Mouse (Mus musculus) C2C12 (cell line): ENCODE results near the gene Gtsf1l. TPM values are rescaled to one million over a fixed set of nuclear protein-coding genes. Genes with fewer than 3 reads are reported as not detected.

Experiments used
- H3K27me3 ChIP-seq: one replicate; pipeline ENCODE4 v1.6.1; 2011; ENCODE audit not compliant: control insufficient read depth, insufficient read depth, insufficient read length
- H3K36me3 ChIP-seq: one replicate; pipeline ENCODE4 v1.6.1; 2011; ENCODE audit not compliant: control insufficient read depth, insufficient read depth
- H3K4me3 ChIP-seq: one replicate; pipeline ENCODE4 v1.5.1; 2011; ENCODE audit warnings: mild to moderate bottlenecking, control low read depth; ENCODE audit not compliant: poor library complexity, insufficient read depth, severe bottlenecking
- H3K79me2 ChIP-seq: one replicate; pipeline ENCODE4 v1.6.1; 2011; ENCODE audit not compliant: control insufficient read depth, insufficient read depth
- H3K79me3 ChIP-seq: one replicate; pipeline ENCODE4 v1.6.1; 2011; ENCODE audit warnings: low read depth, control low read depth
- H3ac ChIP-seq: one replicate; pipeline ENCODE3; 2011; ENCODE audit warnings: low read depth; ENCODE audit not compliant: control insufficient read depth, insufficient read length
- CEBPB ChIP-seq: IDR thresholded peaks from one replicate; pipeline ENCODE4 v1.6.1; 2011; ENCODE audit warnings: low read depth, mild to moderate bottlenecking, control low read depth, moderate library complexity
- CTCF ChIP-seq: IDR thresholded peaks from one replicate; pipeline ENCODE4 v1.5.1; 2011; ENCODE audit not compliant: control insufficient read depth, insufficient read depth, insufficient read length
- FOSL1 ChIP-seq: IDR thresholded peaks from one replicate; pipeline ENCODE4 v1.8.0; 2011; ENCODE audit warnings: mild to moderate bottlenecking, low read length; ENCODE audit not compliant: poor library complexity, insufficient read depth, severe bottlenecking
- MAX ChIP-seq: IDR thresholded peaks from one replicate; pipeline ENCODE4 v1.6.1; 2011; ENCODE audit warnings: mild to moderate bottlenecking, control low read depth
- MYOD1 ChIP-seq: IDR thresholded peaks from one replicate; pipeline ENCODE4 v1.6.1; 2011; ENCODE audit warnings: low read depth; ENCODE audit not compliant: control insufficient read depth, insufficient read length
- MYOG ChIP-seq: IDR thresholded peaks from one replicate; pipeline ENCODE4 v1.6.1; 2011; ENCODE audit not compliant: control insufficient read depth, insufficient read length; ENCODE audit errors: extremely low read depth
- USF1 ChIP-seq: IDR thresholded peaks from one replicate; pipeline ENCODE4 v1.6.1; 2011; ENCODE audit warnings: low read depth, mild to moderate bottlenecking, control low read depth, moderate library complexity
- polyA plus RNA-seq: library from polyadenylated mRNA; unstranded; fragments of >200 nt; fragmentation: generic; extraction: Trizol; gene quantifications from one replicate; pipeline ENCODE4 v1.2.1, GENCODE M21; 2012; ENCODE audit warnings: missing spikeins

The Gtsf1l gene
- polyA plus RNA-seq, 1 experiment: 0.05 TPM

- Histone ChIP-seq H3K79me2 (no peaks in the 10 kb centered on the region), H3K36me3 (peaks cover 82% of the 10 kb centered on the region), H3K79me3 (no peaks in the 10 kb centered on the region), H3K27me3 (no peaks in the 10 kb centered on the region), H3K4me3 (no peak overlapping the region), H3ac (no peak overlapping the region)
- TF ChIP-seq USF1: no peak
- TF ChIP-seq MAX: no peak
- no peak for TF ChIP-seq FOSL1
- no peak for TF ChIP-seq MYOD1
- no peak for TF ChIP-seq CTCF
These were observed 13.6 kb downstream of the Gtsf1l start for GRCm38 (mm10) chr2:163074006-163074405.

GRCm38 (mm10) chr2:163073023-163073757 lies 14.5 kb downstream of the Gtsf1l start:
- Histone ChIP-seq H3K27me3 (no peaks in the 10 kb centered on the region), H3ac (no peak overlapping the region), H3K79me2 (no peaks in the 10 kb centered on the region), H3K4me3 (no peak overlapping the region), H3K36me3 (peaks cover 82% of the 10 kb centered on the region), H3K79me3 (no peaks in the 10 kb centered on the region)
- TF ChIP-seq CEBPB (no peak), CTCF (no peak), MAX (no peak), MYOG (no peak), MYOD1 (no peak), USF1 (no peak), FOSL1 (no peak)

GRCm38 (mm10) chr2:163071590-163071989 lies 16.1 kb downstream of the Gtsf1l start:
- Histone ChIP-seq H3K4me3 (no peak overlapping the region), H3K27me3 (no peaks in the 10 kb centered on the region), H3K36me3 (peaks cover 83% of the 10 kb centered on the region), H3K79me3 (no peaks in the 10 kb centered on the region), H3ac (no peak overlapping the region), H3K79me2 (no peaks in the 10 kb centered on the region)
- TF ChIP-seq MYOD1: no peak

GRCm38 (mm10) chr2:163070213-163070612 lies 17.4 kb downstream of the Gtsf1l start:
- no peak overlapping the region for H3ac ChIP-seq
- no peaks in the 10 kb centered on the region for H3K79me2 ChIP-seq
- H3K36me3 ChIP-seq: peaks cover 87% of the 10 kb centered on the region
- TF ChIP-seq CEBPB (no peak), MAX (no peak), FOSL1 (no peak)
- H3K79me3 ChIP-seq: no peaks in the 10 kb centered on the region
- no peaks in the 10 kb centered on the region for H3K27me3 ChIP-seq
- no peak overlapping the region for H3K4me3 ChIP-seq

- no peak for TF ChIP-seq MYOD1
- TF ChIP-seq USF1: no peak
- no peak for TF ChIP-seq CTCF
- Histone ChIP-seq H3K27me3 (no peaks in the 10 kb centered on the region), H3ac (no peak overlapping the region), H3K4me3 (no peak overlapping the region), H3K79me2 (no peaks in the 10 kb centered on the region), H3K36me3 (peaks cover 85% of the 10 kb centered on the region), H3K79me3 (no peaks in the 10 kb centered on the region)
These were observed 20.4 kb downstream of the Gtsf1l start for GRCm38 (mm10) chr2:163067233-163067632.

GRCm38 (mm10) chr2:163066326-163066725 lies 21.3 kb downstream of the Gtsf1l start:
- Histone ChIP-seq H3K4me3 (no peak overlapping the region), H3K27me3 (no peaks in the 10 kb centered on the region), H3K79me3 (no peaks in the 10 kb centered on the region), H3K36me3 (peaks cover 82% of the 10 kb centered on the region), H3K79me2 (peaks cover 2% of the 10 kb centered on the region), H3ac (no peak overlapping the region)
- TF ChIP-seq USF1 (no peak), MYOD1 (no peak), MAX (no peak), MYOG (no peak), CTCF (no peak), FOSL1 (no peak), CEBPB (no peak)
